Comparison of ENCODE assay signal across 8 mouse cellular contexts in the genomic region with DNA sequence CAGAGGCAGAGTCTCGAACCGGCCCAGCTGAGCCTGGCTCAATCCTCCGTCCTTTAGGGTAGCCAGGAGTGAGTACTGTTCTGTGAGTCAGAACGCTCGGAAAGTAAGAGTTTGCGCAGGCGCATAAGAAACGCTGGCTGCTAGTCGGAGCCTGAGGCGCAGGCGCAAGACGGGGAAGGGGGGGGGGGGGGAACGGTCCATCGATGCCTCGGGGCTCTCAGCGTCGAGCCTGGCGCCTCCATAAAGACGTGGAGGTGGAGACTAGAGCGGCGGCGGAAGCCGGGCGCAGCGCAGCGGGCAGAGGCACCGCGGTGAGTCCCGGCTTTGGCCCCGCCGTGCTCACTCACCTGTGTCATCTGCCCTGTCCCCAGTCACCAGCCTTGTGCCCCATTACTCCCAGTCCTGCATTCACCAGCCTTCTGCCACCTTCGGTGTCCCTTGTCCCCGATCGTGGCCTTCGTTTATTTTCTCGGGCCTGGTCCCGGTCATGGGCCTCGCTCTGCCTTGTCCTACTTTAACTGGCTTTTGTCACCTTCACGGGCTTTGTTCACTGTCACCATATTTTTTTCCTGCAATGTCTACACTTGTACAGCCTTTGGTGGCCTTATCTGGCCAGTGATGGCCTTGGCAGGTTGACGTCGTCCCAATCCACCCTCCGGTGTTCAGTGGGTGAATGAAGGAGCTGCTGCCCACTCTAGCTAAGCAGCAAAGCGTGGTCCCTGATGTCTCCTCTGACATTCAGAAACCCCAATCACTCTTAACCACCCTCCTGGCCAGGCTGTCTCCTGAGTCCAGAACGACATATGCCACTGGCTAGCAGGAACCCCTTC. TPM values are rescaled to one million over a fixed set of nuclear protein-coding genes. Genes with fewer than 3 reads are reported as not detected.
DNase-seq lines count a peak whose midpoint lies in the region; ATAC-seq lines count a peak whose summit lies in the region.

A gene (plus strand): TSS at position 175 of the 830 bp plus-strand sequence.

- peaks cover 18% of the 10 kb centered on the region for H3K36me3 ChIP-seq in hindbrain, embryonic 16.5 days (ENCODE audit: control insufficient read depth, insufficient read depth, low read length)
- peaks cover 34% of the 10 kb centered on the region for H3K36me3 ChIP-seq in macrophage (ENCODE audit: inconsistent target)

- H3K4me1 ChIP-seq in hindbrain, embryonic 16.5 days (ENCODE audit: control insufficient read depth, insufficient read depth, low read depth, low read length), result peaks cover 14% of the 10 kb centered on the region

- peak; percentile 83 for DNase-seq in T-cell, adult 2 months (ENCODE audit: low spot score)
- DNase-seq in cerebellum, postnatal 36 days, result peak; percentile 85
- peak; percentile 87 for DNase-seq in gastrocnemius, adult 18-20 months (ENCODE audit: low spot score)
- peak; percentile 78 to 83 for DNase-seq in left cerebral cortex, adult 18-20 months (ENCODE audit: low spot score in 2 of 2)
- peak; percentile 88 for DNase-seq in right cerebral cortex, adult 18-20 months
- DNase-seq in urinary bladder, postnatal 10 days (ENCODE audit: low spot score), result peak; percentile 28

- peak within 1 kb of the TSS; percentile 82 for H3K9ac ChIP-seq in hindbrain, embryonic 16.5 days (ENCODE audit: low read depth, low read length)

- peak within 1 kb of the TSS; percentile 76 for H3K4me3 ChIP-seq in hindbrain, embryonic 16.5 days (ENCODE audit: low read length)
- peak within 1 kb of the TSS; percentile 99 for H3K4me3 ChIP-seq in macrophage (ENCODE audit: inconsistent target)

- peak; percentile 92 for ATAC-seq in hindbrain, embryonic 16.5 days

- peak within 1 kb of the TSS; percentile 87 for H3K4me2 ChIP-seq in hindbrain, embryonic 16.5 days (ENCODE audit: low read length)

- H3K9me3 ChIP-seq in hindbrain, embryonic 16.5 days (ENCODE audit: control insufficient read depth, low read length), result no peaks in the 10 kb centered on the region

- peaks cover 17% of the 10 kb centered on the region for H3K79me2 ChIP-seq in macrophage (ENCODE audit: inconsistent target)

- H3K27ac ChIP-seq in hindbrain, embryonic 16.5 days (ENCODE audit: low read depth, low read length), result peak within 1 kb of the TSS; percentile 75
- peak within 1 kb of the TSS; percentile 74 for H3K27ac ChIP-seq in macrophage

- WGBS in hindbrain, embryonic 16.5 days, result 2% methylated on average over 22 of the region's 44 CpGs
- 2% methylated on average over 37 of the region's 44 CpGs for WGBS in macrophage (ENCODE audit: missing documents)

- H3K27me3 ChIP-seq in hindbrain, embryonic 16.5 days (replicated peaks; ENCODE audit: control insufficient read depth, insufficient read depth, low read length), result no peaks in the 10 kb centered on the region

RNA-seq across cellular contexts. Expression of the gene that starts here (rescaled TPM):
- 10 to 100 TPM; 81.5 to 84.3 TPM for total RNA-seq in gastrocnemius, adult 18-20 months (2021)
- 136 and 153 TPM in 2 replicates for polyA plus RNA-seq in hindbrain, embryonic 16.5 days (2015; fragmentation: Nextera tagmentation; extraction: Ambion mirVana)
- 100 to 1,000 TPM; 105 to 114 TPM for total RNA-seq in left cerebral cortex, adult 18-20 months (2021)
- total RNA-seq in macrophage (2018; cell fraction: chromatin; rRNA removed), result 100 to 1,000 TPM in 8 of 26 experiments, 10 to 100 TPM in 18; 39.2 to 129 (median 91.3) TPM
- total RNA-seq in macrophage (2018; cell fraction: cytosol; rRNA removed), result 10 to 100 TPM; 20.5 to 41.1 (median 31.7) TPM
- 100 to 1,000 TPM in 1 of 26 experiments, 10 to 100 TPM in 25; 33.9 to 108 (median 71.6) TPM for total RNA-seq in macrophage (2018; cell fraction: nucleus; rRNA removed)
- polyA plus RNA-seq in macrophage (2018), result 21.9 to 35.3 TPM (median 28.7 TPM) in 3 replicates

Comparison
In these comparisons a context has a peak if more than half of its experiments do, and no peak if none do; other contexts are left out.
1. Peak in every context shown above with its lines: DNase-seq, ATAC-seq, H3K4me3 ChIP-seq and H3K27ac ChIP-seq.
2. DNase-seq: peak in every context shown above with its lines; median percentile 88 in right cerebral cortex, adult 18-20 months; 87 in gastrocnemius, adult 18-20 months; 85 in cerebellum, postnatal 36 days; 83 in T-cell, adult 2 months; 80 in left cerebral cortex, adult 18-20 months; 28 in urinary bladder, postnatal 10 days.